Mouse (Mus musculus) common myeloid progenitor, adult 5-6 weeks (primary cell): ENCODE measurements at regions not wholly inside any gene's neighbourhood (a gene's known extent, or its start where the extent isn't known, plus 50 kb on each side); places are given as distances from the start of the nearest gene placed in this dataset.

ENCODE experiments used
- ATAC-seq: replicated peaks from 2 replicates; pipeline ENCODE4 v1.8.0; 2016; ENCODE audit warnings: low read depth, mild to moderate bottlenecking, moderate TSS enrichment, inconsistent platforms; ENCODE audit not compliant: poor library complexity, severe bottlenecking

DNA sequence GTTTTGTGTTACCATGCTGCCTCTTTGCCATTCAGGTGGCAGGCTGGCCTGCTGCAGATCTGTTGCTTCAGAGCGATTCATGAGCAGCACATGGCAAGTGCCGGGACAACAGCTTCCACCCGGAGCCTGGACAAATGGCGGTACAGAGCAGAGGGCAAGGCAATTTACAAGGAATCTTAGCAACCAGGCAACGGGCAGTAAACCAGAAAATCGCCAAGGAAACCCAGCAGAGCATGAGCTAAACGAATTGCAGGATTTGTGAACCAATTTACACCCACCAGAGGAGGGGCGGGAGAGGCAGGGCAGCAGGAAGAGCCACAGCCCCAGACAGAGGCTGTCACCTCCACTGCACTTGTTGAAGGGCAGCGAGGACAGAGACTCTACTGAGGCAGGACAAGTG lies 60.5 kb upstream of the Loxl4 start:
- no peak for ATAC-seq

DNA sequence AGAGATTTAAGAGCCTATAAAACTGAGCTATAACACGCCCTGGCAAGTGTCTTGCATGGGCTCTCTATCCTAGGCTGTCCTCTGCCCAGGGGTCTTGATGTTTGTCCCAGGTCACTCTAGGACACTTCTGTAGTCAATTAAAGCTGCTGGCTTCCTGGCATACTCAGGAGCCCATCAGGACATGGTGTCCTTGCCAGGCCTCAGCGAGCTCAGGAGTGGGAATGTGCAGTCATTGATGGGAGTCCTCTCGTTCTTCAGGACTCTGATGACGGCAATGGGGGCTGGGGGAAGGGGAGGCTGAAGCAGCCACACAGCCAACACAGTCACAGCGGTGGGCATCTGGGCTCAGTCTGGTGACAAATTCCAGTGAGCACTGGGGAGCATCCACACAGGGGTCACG lies 57.3 kb upstream of the Loxl4 start:
- ATAC-seq = no peak

DNA sequence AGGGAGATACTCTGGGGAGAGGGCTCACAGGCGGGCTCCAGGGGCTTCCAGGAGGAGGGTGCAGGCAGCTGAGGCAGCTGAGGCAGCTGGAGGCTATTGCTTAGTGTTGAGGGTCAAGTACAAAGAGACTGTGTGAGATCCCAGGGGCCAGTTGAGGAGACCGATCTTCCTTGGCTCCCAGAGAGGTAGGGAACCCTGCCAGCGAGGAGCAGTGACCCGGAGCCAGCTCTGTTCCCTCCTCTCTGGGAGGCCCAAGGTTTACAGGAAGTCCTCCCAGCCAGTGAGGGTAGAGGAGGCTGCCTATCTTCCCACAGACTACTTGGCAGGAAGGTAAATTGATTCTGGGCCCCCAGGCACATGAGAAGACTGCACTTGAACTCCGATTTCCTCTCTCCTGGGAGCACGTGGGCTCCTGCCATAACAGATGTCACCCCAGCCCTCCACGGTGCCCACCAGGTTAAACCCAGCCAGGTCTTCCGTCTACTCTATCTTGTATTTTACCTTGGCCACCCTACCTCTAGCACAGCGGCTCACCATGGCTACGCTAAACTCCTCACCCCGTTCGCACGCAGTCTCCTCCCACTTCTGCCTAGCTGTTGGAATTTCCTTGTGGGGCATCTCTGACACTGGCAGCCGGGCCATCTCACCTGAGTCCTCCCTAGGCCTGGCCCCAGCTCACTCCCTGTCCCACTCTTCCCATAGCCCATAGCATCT lies 55.9 kb upstream of the Loxl4 start:
- ATAC-seq = 0 out of 2 replicates have a peak, but pooled peaks have one; percentile 5

DNA sequence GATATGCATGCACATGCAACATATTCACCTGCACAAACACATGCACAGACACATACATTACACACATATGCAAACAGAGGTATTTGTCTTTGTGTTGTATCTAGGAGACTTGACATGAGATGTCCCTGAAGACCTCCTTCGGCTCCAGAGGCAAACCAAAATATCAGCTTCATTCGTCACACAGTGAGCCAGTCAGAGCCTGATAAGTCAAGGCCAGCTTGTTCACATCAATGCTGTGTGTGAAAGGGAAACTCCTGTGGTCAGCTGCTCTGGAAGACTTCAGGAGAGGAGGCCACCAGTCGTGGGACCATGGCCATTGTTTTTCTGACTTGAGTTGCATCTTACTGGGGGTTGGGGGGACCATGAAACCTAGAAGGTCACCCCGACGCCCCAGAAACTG lies 54.3 kb upstream of the Loxl4 start:
- no peak for ATAC-seq
